Mouse (Mus musculus) C2C12 (cell line): ENCODE results near the gene Bptf. TPM values are rescaled to one million over a fixed set of nuclear protein-coding genes. Genes with fewer than 3 reads are reported as not detected.

Source experiments
- H3K27me3 ChIP-seq: one replicate; pipeline ENCODE4 v1.6.1; 2011; ENCODE audit not compliant: control insufficient read depth, insufficient read depth, insufficient read length
- H3K36me3 ChIP-seq: one replicate; pipeline ENCODE4 v1.6.1; 2011; ENCODE audit not compliant: control insufficient read depth, insufficient read depth
- H3K4me3 ChIP-seq: one replicate; pipeline ENCODE4 v1.5.1; 2011; ENCODE audit warnings: mild to moderate bottlenecking, control low read depth; ENCODE audit not compliant: poor library complexity, insufficient read depth, severe bottlenecking
- H3K79me2 ChIP-seq: one replicate; pipeline ENCODE4 v1.6.1; 2011; ENCODE audit not compliant: control insufficient read depth, insufficient read depth
- H3K79me3 ChIP-seq: one replicate; pipeline ENCODE4 v1.6.1; 2011; ENCODE audit warnings: low read depth, control low read depth
- H3ac ChIP-seq: one replicate; pipeline ENCODE3; 2011; ENCODE audit warnings: low read depth; ENCODE audit not compliant: control insufficient read depth, insufficient read length
- CEBPB ChIP-seq: IDR thresholded peaks from one replicate; pipeline ENCODE4 v1.6.1; 2011; ENCODE audit warnings: low read depth, mild to moderate bottlenecking, control low read depth, moderate library complexity
- CTCF ChIP-seq: IDR thresholded peaks from one replicate; pipeline ENCODE4 v1.5.1; 2011; ENCODE audit not compliant: control insufficient read depth, insufficient read depth, insufficient read length
- FOSL1 ChIP-seq: IDR thresholded peaks from one replicate; pipeline ENCODE4 v1.8.0; 2011; ENCODE audit warnings: mild to moderate bottlenecking, low read length; ENCODE audit not compliant: poor library complexity, insufficient read depth, severe bottlenecking
- MAX ChIP-seq: IDR thresholded peaks from one replicate; pipeline ENCODE4 v1.6.1; 2011; ENCODE audit warnings: mild to moderate bottlenecking, control low read depth
- MYOD1 ChIP-seq: IDR thresholded peaks from one replicate; pipeline ENCODE4 v1.6.1; 2011; ENCODE audit warnings: low read depth; ENCODE audit not compliant: control insufficient read depth, insufficient read length
- MYOG ChIP-seq: IDR thresholded peaks from one replicate; pipeline ENCODE4 v1.6.1; 2011; ENCODE audit not compliant: control insufficient read depth, insufficient read length; ENCODE audit errors: extremely low read depth
- USF1 ChIP-seq: IDR thresholded peaks from one replicate; pipeline ENCODE4 v1.6.1; 2011; ENCODE audit warnings: low read depth, mild to moderate bottlenecking, control low read depth, moderate library complexity
- polyA plus RNA-seq: library from polyadenylated mRNA; unstranded; fragments of >200 nt; fragmentation: generic; extraction: Trizol; gene quantifications from one replicate; pipeline ENCODE4 v1.2.1, GENCODE M21; 2012; ENCODE audit warnings: missing spikeins

Bptf gene
- polyA plus RNA-seq, 1 experiment: 14.8 TPM

GRCm38 (mm10) chr11:107113112-107113511, 18.8 kb downstream of the Bptf start:
- peaks cover 100% of the 10 kb centered on the region for H3K79me2 ChIP-seq
- no peak overlapping the region for H3K4me3 ChIP-seq
- peaks cover 93% of the 10 kb centered on the region for H3K79me3 ChIP-seq
- peaks cover 15% of the 10 kb centered on the region for H3K36me3 ChIP-seq
- H3K27me3 ChIP-seq: no peaks in the 10 kb centered on the region
- H3ac ChIP-seq: no peak overlapping the region
- TF ChIP-seq CTCF: peak; percentile 36
- no peak for TF ChIP-seq MAX

GRCm38 (mm10) chr11:107109669-107110068, 22.3 kb downstream of the Bptf start:
- no peak for TF ChIP-seq MYOD1
- TF ChIP-seq MAX: no peak
- no peak for TF ChIP-seq MYOG
- TF ChIP-seq FOSL1: no peak
- no peak for TF ChIP-seq USF1
- no peak for TF ChIP-seq CEBPB
- no peak for TF ChIP-seq CTCF
- Histone ChIP-seq H3ac (no peak overlapping the region), H3K79me3 (peaks cover 89% of the 10 kb centered on the region), H3K27me3 (no peaks in the 10 kb centered on the region), H3K36me3 (peaks cover 20% of the 10 kb centered on the region), H3K4me3 (no peak overlapping the region), H3K79me2 (peaks cover 100% of the 10 kb centered on the region)

GRCm38 (mm10) chr11:107108892-107109291, 23.0 kb downstream of the Bptf start:
- peaks cover 100% of the 10 kb centered on the region for H3K79me2 ChIP-seq
- TF ChIP-seq FOSL1: no peak
- no peak for TF ChIP-seq CEBPB
- no peak for TF ChIP-seq MAX
- no peak for TF ChIP-seq USF1
- TF ChIP-seq MYOD1: no peak
- no peak for TF ChIP-seq CTCF
- no peak for TF ChIP-seq MYOG
- H3K36me3 ChIP-seq: peaks cover 20% of the 10 kb centered on the region
- peaks cover 89% of the 10 kb centered on the region for H3K79me3 ChIP-seq
- H3K27me3 ChIP-seq: no peaks in the 10 kb centered on the region
- no peak overlapping the region for H3K4me3 ChIP-seq
- no peak overlapping the region for H3ac ChIP-seq

- H3K4me3 ChIP-seq: no peak overlapping the region
- H3K27me3 ChIP-seq: no peaks in the 10 kb centered on the region
- TF ChIP-seq USF1 (no peak), MAX (no peak), MYOD1 (no peak), FOSL1 (no peak), CTCF (no peak), MYOG (no peak), CEBPB (no peak)
- H3ac ChIP-seq: no peak overlapping the region
- peaks cover 20% of the 10 kb centered on the region for H3K36me3 ChIP-seq
- peaks cover 90% of the 10 kb centered on the region for H3K79me3 ChIP-seq
- H3K79me2 ChIP-seq: peaks cover 100% of the 10 kb centered on the region
Observed at GRCm38 (mm10) chr11:107107725-107108078, 24.2 kb downstream of the Bptf start.

- TF ChIP-seq USF1 (no peak), CEBPB (no peak), CTCF (no peak), MYOD1 (no peak), MYOG (no peak), MAX (no peak), FOSL1 (no peak)
- Histone ChIP-seq H3K4me3 (no peak overlapping the region), H3K27me3 (no peaks in the 10 kb centered on the region), H3K79me2 (peaks cover 100% of the 10 kb centered on the region), H3K79me3 (peaks cover 90% of the 10 kb centered on the region), H3ac (no peak overlapping the region), H3K36me3 (peaks cover 20% of the 10 kb centered on the region)
Observed at GRCm38 (mm10) chr11:107106978-107107724, 24.8 kb downstream of the Bptf start.

GRCm38 (mm10) chr11:107106461-107106860, 25.5 kb downstream of the Bptf start:
- Histone ChIP-seq H3K79me2 (peaks cover 100% of the 10 kb centered on the region), H3ac (no peak overlapping the region), H3K79me3 (peaks cover 90% of the 10 kb centered on the region), H3K4me3 (no peak overlapping the region), H3K27me3 (no peaks in the 10 kb centered on the region), H3K36me3 (peaks cover 20% of the 10 kb centered on the region)
- no peak for TF ChIP-seq MYOG
- TF ChIP-seq FOSL1: no peak
- TF ChIP-seq CTCF: no peak
- TF ChIP-seq MYOD1: no peak
- TF ChIP-seq MAX: no peak
- no peak for TF ChIP-seq USF1
- TF ChIP-seq CEBPB: no peak
